Mouse (Mus musculus): Measurements from ENCODE around the gene Rex2. TPM values are rescaled to one million over a fixed set of nuclear protein-coding genes. Genes with fewer than 3 reads are reported as not detected.

Rex2 gene
- polyA plus RNA-seq (2017; shearing (Covaris generic)), result not detected

GRCm38 (mm10) chr4:147021550-147021949, at the start of gene Rex2:
Gene Rex2, plus strand, starts transcription at chr4:147021850.

Other genes starting within 250 kb of the Rex2 start
- not detected for gene Gm21411, start 112.3 kb upstream of the Rex2 start, polyA plus RNA-seq (2017; shearing (Covaris generic))
- 4.8 TPM for gene Zfp989, start 49.9 kb upstream of the Rex2 start, polyA plus RNA-seq (2017; shearing (Covaris generic))
- gene Zfp991, start 110.2 kb downstream of the Rex2 start, polyA plus RNA-seq (2017; shearing (Covaris generic)), result 7.7 TPM